Mouse (Mus musculus): ENCODE data around the gene Ttc16.

Gene Ttc16

DNA sequence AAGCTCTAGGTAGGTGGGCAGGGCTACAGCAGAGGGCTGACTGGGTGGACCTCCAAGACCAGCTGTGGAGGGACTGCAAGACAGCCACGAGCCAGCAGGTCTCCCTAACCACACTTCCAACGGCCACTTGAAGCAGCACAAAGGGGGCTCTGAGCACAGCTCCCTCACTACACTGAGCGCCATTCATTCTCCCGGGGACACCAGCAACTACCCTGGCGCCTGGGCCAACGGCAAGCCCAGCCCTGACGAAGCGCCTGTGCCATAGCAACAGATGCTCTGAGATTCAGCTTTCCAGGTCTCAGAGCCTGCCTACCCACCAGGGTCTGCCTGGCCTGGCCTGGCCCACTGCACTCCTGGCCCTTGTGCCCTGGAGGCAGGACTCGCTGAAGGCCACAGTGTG is 56.7 kb downstream of the Ttc16 start:
- DNase-seq (ENCODE audit: low read depth, low spot score) = no peak

DNA sequence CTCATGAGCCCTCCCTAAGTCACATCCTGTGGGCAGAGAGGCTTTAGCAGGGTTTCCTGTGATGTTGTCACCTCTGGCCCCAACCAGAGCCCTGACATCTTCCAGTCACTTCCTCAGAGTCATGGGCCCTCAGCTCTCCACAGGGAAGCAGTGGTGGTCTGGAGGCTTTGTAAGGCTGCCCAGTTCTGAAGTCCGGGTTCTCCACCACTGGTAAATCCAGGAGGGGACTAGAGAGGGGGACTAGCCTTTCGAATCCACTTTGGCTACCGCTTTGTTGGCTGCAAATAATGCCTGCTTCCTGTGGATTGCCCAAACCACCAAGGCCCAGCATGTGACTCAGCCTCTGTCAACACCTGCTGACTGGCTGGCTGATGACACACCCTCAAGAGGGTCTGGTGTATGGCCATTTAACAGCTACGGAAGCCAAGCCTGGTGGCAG is 60.4 kb downstream of the Ttc16 start:
- peak; percentile 51 for DNase-seq (ENCODE audit: low read depth, low spot score)

DNA sequence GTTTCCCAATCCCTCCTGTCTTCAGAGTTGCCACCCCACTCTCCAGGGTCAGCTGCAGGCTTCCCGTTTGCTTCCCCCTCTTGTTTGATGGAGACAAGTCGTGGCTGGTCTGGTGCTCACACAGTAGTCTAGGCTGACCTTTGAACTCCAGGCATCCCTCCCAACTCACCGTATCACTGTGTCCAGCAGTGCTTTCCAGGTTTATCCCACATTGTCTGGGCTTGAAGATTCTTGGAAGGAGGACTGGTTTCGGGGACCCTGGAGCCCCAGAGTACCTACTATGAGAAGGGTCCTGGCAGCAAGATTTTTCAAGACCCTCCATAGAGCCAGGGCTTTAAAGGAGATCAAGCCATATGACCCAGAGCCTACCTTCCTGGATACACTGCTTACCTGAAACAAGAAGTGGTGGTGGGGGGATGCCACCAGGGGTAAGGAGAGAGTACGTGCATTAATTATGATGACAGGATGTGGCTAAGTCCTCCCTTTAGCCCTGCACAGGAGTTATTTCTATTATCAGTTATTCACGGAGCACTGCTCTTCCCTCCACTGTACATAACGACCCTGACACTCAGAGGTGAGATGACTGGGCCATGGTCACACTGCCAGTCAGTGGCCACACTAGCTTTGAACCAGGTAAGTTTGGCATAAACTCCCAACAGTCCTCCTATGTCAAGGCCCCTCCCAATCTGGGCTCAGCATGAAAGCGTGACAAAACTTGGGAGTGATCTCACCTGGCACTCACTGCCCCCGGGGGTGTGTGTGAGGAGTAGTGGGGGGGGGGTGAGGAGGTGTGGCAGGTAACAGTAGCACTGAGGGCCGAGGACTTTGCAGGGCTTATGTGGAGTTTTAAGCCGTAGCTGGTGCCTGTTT is 61.1 kb downstream of the Ttc16 start:
- no peak for DNase-seq (ENCODE audit: low read depth, low spot score)

DNA sequence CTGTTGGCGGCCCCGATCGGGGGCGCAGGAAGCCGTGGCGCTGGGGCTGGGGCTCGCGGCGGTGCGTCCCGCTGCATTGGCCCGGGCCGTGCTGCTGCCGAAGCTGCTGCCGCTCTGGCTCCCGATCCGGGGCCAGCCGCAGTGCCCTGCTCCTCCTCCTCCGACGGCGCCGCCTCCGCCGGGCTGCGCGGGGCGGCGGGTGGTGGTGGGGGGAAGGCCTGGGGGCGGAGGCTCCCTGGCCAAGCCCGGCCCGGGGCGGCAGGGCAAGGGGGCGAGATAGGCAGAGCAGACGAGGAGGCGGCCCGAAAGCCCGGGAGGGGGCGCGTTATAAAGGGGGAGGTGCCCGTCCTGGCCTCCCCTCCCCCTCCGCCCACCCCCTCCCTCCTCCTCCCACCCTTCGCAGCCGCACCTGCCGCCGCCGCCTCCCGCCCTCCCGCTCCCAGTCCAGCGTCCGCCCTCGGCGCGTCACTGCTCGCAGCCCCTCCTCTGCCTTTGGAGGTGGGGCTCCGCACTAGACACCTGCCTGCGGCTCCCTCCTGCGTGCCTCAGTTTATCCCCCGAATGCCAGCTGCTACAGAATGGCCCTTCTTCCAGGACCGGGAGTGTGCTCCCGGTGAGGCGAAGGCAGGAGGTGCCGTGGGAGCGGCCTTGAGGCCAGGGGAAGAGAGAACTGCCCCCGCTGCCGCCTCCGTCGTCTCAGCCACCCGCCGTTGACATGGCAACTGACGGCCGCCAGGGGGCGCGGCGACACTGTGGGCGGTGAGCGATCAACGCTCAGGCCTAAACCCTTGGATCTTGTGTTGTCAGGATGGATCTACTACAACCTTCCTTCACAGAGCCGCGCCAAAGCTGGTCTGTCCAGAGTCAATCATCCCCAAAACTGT is 62.3 kb downstream of the Ttc16 start, which contains the start of gene Cdk9:
TSS of gene Cdk9 (minus strand) at position 143 of the 884 bp plus-strand sequence.
- peak; percentile 91 for DNase-seq (ENCODE audit: low read depth, low spot score)

DNA sequence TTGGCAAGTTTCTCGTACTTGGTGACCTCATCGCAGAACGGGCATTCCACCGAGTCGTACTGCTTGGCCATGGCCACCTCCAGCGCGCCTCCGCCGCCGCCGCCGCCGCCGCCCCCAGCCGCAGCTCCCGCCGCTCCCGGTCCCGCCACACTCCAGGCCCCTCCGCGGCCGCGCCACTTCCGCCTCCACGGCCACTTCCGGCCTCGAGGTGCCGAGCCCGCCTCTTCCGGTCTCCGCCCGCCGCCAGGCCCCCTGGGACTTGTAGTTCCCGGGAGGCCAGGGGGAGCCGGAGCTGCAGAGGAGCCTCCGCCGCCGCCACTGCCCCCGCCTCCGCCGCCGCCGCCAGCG is 62.9 kb downstream of the Ttc16 start:
- peak; percentile 85 for DNase-seq (ENCODE audit: low read depth, low spot score)

DNA sequence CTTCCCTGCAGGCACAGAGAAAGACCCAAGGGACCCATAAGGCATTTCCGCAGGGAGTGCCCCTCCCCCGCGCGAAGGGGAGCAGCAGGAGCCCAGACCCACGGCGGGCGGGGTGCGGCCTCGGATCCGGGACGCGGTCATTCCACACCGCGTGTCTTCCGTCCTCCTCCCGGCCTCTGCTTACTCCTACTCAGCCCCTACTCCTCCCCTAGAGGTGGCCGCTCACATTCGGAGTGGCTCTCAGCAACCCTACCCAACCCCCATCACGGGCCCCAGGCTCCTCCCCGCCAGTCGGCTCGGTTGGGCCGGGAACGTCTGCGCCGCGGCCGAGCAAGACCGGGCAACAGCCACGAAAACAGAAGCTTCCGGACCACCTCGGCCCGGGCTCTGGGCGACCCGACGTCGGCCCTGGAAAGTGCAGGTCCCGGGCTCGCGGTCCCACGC is 63.3 kb downstream of the Ttc16 start:
- peak; percentile 42 for DNase-seq (ENCODE audit: low read depth, low spot score)

DNA sequence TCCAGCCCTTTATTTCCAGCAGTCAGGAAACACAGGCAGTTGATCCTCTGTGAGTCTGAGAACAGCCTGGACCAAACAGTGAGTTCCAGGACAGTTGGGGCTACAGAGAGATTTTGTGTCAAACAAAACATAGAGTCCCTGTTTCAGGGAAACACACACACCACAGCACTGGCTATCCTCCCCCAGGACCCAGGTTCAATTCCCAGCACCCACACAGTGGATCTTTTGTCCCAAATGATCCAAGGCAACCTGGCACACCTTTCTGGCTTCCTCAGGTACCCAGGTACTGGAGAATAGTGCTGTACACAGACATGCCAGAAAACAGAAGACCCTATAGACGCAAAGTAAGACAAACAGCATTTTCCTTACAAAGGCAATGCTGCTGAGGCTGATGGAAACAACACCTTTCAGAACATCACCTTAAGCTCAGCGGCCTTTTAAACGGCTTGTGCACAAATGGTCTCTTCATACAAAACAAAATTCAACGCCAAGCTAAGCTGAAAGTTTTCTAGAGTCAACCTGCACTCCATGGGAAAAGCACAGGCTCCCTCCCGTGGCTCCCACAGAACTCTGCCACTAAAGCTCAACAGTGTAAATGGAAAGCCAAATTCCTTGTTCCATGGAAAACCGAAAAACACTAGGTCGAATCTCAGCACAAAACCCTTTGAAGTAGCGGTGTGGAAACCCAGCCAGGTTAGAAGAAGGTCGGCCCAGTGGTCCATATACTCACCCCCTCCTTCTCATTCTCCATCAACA is 64.0 kb downstream of the Ttc16 start:
- no peak for DNase-seq (ENCODE audit: low read depth, low spot score)

DNA sequence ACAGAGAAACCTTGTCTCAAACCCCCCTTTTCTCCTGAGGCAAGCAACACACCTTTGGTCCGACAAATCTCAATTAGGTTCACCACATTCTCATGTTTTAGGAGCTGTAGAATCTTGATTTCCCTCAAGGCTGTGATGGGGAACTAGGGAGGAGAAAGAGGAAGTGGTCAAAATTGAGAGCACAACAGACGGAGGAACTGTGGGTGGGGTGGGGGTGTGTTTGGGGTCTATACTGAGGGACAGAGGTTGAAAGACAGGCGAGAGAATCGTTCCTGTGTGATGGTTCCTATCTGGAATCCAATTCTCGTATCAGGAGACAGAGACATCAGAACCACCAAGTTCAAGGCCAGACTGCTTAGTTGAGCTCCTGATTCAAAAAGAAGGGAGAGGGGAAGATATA is 65.0 kb downstream of the Ttc16 start:
- DNase-seq (ENCODE audit: low read depth, low spot score) = no peak

DNA sequence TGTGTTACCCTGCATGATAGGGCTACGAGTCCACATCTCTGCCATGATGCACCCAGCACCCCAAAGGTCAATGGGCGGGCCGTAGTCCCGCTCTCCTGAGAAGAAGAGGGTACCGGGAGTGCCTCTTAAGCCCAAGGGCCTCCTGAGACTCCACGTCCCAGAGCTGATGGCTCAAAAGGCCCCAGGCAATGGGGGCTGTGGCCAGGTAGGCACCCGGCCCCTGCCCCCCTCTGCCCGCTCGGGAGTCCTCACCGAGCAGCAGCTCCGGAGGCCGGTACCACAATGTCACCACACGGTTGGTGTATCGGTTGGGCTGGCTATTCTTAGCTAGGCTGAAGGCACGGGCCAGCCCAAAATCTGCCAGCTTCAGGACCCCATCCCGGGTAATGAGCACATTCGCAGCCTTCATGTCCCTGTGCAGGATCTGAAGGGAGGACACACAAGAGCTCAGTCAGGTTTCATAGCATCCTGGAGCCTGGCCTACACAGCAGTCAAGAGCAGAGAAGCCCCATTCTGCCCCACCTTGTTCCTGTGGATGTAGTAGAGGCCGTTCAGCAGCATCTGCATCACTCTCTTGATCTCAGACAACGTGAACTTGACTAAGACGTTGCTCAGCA is 65.8 kb downstream of the Ttc16 start:
- no peak for DNase-seq (ENCODE audit: low read depth, low spot score)

DNA sequence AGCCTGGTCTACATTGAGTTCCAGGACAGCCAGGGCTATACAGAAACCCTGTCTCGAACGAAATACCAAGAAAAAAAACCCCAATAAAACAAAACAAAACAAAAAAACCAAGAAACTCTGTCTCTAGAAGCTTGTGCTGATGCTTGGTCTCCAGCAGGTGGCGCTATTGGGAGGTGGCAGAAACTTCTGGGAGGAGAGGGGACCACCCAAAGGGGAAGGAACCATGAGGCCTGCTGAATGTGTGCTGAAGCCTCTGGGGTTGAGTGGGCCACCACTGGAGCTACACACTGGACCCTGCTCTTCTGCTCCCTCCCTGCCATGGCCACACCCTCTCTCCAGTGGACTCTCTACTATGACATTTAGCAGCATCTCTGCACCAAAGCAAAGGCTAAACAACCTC is 66.8 kb downstream of the Ttc16 start:
- no peak for DNase-seq (ENCODE audit: low read depth, low spot score)

Data from skeletal muscle tissue, adult 2 months (tissue).